Mouse (Mus musculus): ENCODE data around the gene Xpo5.

Gene Xpo5

GRCm38 (mm10) chr17:46202421-46203071 is at the start of gene Xpo5, which contains the start of gene Polh:
Gene Xpo5 (plus strand): TSS chr17:46202782.
Gene Polh (minus strand): TSS chr17:46202645.
- DNase-seq, result peak; percentile 92

- peak; percentile 79 for DNase-seq
Measured at GRCm38 (mm10) chr17:46152847-46153782, 49.5 kb upstream of the Xpo5 start, which contains the start of gene Mad2l1bp. Gene Mad2l1bp (minus strand): TSS chr17:46153553.

GRCm38 (mm10) chr17:46154336-46154735 is 48.2 kb upstream of the Xpo5 start:
- no peak for DNase-seq

- no peak for DNase-seq
Measured at GRCm38 (mm10) chr17:46156680-46157079, 45.9 kb upstream of the Xpo5 start.

GRCm38 (mm10) chr17:46157131-46157530 is 45.5 kb upstream of the Xpo5 start:
- DNase-seq, result no peak

GRCm38 (mm10) chr17:46159236-46159635 is 43.3 kb upstream of the Xpo5 start:
- DNase-seq, result no peak

- peak; percentile 80 for DNase-seq
Measured at GRCm38 (mm10) chr17:46160090-46160662, 42.4 kb upstream of the Xpo5 start.

GRCm38 (mm10) chr17:46160686-46161085 is 41.9 kb upstream of the Xpo5 start, which contains the start of gene Gtpbp2:
Gene Gtpbp2 (plus strand): TSS chr17:46161032.
- DNase-seq, result peak; percentile 85

GRCm38 (mm10) chr17:46161179-46161578 is 41.4 kb upstream of the Xpo5 start:
- no peak for DNase-seq

- no peak for DNase-seq
Measured at GRCm38 (mm10) chr17:46161710-46162109, 40.9 kb upstream of the Xpo5 start.

GRCm38 (mm10) chr17:46162551-46162950 is 40.0 kb upstream of the Xpo5 start:
- DNase-seq, result no peak

- no peak for DNase-seq
Measured at GRCm38 (mm10) chr17:46162951-46163421, 39.6 kb upstream of the Xpo5 start.

GRCm38 (mm10) chr17:46164301-46164700 is 38.3 kb upstream of the Xpo5 start:
- DNase-seq, result no peak

GRCm38 (mm10) chr17:46164791-46165190 is 37.8 kb upstream of the Xpo5 start:
- no peak for DNase-seq

GRCm38 (mm10) chr17:46165460-46165859 is 37.1 kb upstream of the Xpo5 start:
- no peak for DNase-seq

GRCm38 (mm10) chr17:46166270-46166669 is 36.3 kb upstream of the Xpo5 start:
- DNase-seq, result no peak

- DNase-seq, result no peak
Measured at GRCm38 (mm10) chr17:46167014-46167413, 35.6 kb upstream of the Xpo5 start.

- no peak for DNase-seq
Measured at GRCm38 (mm10) chr17:46168318-46168717, 34.3 kb upstream of the Xpo5 start.

- no peak for DNase-seq
Measured at GRCm38 (mm10) chr17:46168768-46169167, 33.8 kb upstream of the Xpo5 start.

- no peak for DNase-seq
Measured at GRCm38 (mm10) chr17:46170538-46170937, 32.0 kb upstream of the Xpo5 start.

GRCm38 (mm10) chr17:46182273-46182672 is 20.3 kb upstream of the Xpo5 start:
- DNase-seq, result no peak

- no peak for DNase-seq
Measured at GRCm38 (mm10) chr17:46188829-46189228, 13.8 kb upstream of the Xpo5 start.

GRCm38 (mm10) chr17:46201151-46201550 is 1.4 kb upstream of the Xpo5 start:
- DNase-seq, result no peak

All from right cerebral cortex, postnatal 4 days (tissue).